Mouse (Mus musculus) granulocyte monocyte progenitor cell, adult 5-6 weeks (primary cell): ENCODE measurements around the gene Hmg20a. TPM values are rescaled to one million over a fixed set of nuclear protein-coding genes. Genes with fewer than 3 reads are reported as not detected.

Experiments
- ATAC-seq: replicated peaks from 2 replicates; pipeline ENCODE4 v1.8.0; 2016; ENCODE audit warnings: mild to moderate bottlenecking, moderate TSS enrichment, inconsistent platforms; ENCODE audit not compliant: poor library complexity, severe bottlenecking
- total RNA-seq, 2 experiments: library from RNA; stranded (forward) in 1 of 2; stranded (reverse) in 1 of 2; fragments of 200-712, 200-1000 nt in 1 of 2; fragments of >200 nt in 1 of 2; fragmentation: Nextera tagmentation in 1 of 2; gene quantifications; 2 replicates each; pipeline ENCODE4 v1.2.3; 2014 to 2017

The Hmg20a gene
- total RNA-seq, 2 experiments from 2014 or later, result 15.7 to 29.8 TPM

DNA sequence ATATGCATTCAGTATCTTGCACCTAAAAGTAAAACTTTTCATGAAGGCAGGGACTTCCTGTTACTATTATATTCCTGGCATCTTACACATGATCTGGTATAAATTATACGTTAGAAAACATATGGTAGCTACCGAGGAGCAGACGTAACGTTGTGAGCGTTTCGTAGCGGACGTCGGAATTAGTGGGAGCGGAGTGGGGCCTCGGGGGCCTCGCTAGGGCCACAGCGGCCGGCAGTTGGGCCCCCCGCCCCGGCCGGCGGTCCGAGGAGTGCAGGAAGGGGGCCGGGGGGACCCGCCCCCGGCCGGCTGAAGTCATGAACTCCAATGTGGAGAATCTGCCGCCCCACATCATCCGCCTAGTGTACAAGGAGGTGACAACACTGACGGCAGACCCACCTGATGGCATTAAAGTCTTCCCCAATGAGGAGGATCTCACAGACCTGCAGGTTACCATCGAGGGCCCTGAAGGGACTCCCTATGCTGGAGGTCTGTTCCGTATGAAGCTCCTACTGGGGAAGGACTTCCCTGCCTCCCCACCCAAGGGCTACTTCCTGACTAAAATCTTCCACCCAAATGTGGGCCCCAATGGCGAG is 19.0 kb downstream of the Hmg20a start:
- ATAC-seq, result peak; percentile 97

DNA sequence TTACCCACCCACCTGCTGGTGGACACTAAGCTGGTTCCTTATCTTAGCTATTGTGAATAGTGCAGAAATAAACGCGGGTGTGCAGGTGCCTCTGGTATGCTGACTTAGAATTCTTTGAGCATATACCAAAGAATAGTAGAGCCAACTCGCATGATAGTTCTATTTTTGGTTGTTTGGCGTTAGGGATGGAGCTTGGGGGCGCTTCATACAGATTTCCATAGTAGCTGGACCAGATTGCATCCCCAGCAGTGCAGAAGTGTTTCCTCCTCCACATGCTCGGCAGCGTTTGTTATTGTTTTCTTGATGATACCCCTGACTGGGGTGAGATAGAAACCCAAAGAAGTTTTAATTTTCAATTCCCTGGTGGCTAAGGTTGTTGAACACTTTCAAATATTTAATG is 21.3 kb downstream of the Hmg20a start:
- ATAC-seq, result no peak

DNA sequence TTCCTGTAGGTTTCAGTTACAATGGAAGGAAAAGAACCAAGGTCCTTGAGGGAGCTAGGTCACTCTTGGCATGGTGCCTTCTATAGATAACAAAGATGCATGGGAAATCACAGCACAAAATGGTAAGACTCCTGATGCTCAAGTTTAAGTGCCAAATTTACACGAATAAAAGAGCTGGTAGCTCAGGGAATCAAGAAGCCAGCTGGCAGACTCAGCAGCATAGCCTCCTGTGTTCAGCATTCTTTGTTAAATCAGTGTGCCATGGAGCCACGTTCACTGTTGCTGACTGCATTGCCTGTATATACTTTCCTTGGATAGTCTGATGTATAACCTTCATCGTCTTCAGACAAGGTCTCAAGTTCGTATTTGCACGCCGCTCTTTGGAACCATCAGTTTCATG is 33.2 kb downstream of the Hmg20a start:
- no peak for ATAC-seq

DNA sequence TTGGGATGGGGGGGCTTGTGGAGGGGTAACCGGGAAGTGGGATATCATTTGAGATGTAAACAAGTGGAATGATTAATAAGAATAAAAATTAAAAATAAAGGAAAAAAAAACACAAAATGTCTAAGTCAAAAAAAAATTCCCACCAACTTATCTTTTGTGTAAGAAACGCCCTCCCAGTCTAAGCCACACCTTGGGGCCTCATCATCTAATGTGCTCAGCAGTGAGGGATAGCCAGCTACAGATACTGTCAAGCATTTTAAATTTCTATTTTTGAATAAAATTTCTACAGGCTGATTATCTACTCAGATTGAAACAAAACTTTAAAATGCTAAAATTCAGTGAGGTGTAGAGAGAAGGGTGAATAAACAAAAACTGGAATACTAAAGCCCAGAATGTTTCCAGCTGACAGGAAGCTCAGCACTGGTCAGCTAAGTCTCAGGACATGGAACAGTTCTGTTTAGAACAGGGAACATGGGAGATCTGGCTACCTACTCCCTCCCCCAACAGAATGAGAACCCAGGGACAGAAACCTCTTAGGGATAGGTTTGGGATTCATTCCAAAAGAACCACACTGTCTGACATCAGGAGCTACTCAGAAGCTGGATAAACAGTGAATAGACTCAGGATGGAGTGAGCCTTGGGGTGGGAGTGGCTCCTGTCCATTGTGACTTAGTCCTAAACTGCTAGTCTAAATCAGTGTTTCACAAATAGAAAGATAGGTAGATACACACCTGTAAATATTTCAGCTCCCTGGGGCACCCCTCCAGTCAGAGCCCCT is 34.8 kb downstream of the Hmg20a start:
- no peak for ATAC-seq

DNA sequence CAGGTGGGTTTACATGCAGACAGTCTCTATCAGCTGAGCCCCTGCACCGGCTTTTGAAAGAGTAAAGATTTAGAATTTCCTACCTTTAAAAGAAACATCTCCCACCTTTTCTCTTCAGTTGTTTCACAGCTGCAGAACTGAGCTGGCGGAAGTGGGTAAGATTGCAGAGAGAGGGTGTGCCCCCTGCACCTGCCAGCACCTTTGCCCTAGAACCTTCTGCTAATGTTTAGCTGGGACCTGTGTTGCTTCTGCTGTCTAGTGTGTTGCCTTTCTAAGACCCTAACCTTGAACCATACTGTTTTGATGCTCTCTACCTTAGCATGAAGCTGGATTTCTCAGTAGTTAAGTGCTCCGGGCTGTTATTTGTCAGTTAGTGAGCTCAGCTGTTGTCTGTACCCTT is 38.0 kb downstream of the Hmg20a start:
- no peak for ATAC-seq

DNA sequence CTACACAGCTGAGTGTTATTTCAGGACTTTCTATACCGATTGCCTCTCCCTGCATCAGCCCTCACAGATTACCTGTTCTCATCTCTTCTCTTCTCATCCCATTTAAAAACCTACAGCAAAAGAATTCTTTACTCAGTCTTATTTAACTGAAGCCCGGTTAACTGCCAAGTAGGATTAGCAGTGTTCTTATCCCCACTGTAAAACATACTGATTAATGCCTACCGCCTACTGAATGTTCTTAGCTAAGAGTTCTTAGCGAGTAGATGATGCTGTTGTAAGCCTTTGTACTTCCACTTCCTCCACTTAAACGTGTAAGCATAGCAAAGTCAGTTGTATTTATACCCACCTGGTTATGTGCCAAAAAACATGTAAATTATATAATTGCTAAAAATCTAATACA is 42.6 kb downstream of the Hmg20a start:
- ATAC-seq, result no peak

DNA sequence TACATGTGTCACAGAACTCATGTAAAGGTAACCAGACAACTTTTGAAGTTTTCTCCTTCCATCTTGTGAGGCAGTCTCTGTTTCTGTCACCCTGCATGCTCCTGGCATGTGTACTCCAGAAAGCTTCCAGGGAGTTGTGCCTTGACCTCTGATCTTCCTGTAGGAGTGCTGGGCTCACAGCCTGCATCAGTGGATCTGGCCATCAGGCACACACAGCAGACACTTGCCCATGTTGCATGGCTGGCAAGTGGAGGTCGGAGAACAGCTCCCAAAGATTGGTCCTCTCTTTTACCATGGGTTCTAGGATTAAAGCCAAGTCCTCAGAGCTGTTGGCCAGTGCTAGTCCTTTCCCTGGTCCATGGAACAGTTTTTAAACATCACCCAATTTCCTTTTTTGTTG is 44.2 kb downstream of the Hmg20a start:
- ATAC-seq, result no peak

DNA sequence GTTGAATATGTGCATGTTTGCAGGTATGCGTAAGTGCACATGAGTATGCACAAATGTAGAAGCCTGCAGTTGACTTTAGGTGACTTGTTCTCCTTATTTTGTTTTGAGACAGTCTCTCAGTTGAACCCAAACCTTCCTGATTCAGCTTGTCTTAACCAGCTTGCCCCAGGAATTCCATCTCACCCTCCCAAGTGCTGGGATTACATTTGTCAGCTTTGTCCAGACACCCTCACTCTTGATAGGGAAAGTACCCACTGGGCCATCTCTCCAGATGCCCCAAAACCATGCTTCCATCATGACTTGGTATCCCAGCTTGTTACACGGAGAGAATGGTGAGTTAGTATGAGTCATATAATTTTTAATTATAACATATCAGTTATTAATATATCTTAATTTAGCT is 44.6 kb downstream of the Hmg20a start:
- ATAC-seq, result no peak

DNA sequence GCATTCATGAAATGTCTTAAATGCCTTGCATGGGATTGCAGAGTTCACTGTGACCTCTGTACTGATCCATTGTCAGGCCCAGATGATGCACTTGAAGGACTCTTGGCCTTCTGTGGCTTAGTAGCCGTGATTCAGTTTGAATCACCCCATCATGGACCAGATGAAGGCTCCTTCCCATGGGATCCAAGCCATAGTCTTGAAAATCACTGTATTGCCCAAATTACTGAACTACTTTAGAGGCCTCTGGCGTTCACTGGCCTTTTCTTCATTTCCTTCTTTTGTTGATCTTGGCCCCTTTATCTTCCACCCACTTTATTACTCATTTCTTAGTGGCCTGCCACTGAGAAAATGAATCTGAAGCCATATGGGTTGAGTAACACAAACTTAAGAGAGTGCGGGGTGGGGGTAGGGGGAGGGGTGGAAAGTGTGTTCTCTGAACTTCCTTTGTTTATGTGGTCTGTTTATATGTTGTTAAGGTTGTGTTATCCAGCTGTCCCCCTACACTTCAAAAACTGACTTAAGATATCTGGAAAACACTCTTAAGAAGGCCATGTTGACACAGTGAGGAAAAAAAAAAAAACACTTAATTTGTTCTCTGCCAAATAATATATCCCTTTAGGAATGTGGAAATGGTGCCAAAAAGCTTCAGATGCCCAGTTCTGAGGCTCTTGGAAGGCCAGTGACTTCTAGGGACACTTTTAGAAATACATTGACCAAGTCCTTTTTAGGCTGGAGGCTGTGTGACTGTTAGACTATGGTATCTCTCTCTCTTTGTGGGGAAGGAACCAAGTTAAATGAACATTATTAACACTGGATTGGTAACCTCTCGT is 45.5 kb downstream of the Hmg20a start:
- ATAC-seq, result peak; percentile 36

DNA sequence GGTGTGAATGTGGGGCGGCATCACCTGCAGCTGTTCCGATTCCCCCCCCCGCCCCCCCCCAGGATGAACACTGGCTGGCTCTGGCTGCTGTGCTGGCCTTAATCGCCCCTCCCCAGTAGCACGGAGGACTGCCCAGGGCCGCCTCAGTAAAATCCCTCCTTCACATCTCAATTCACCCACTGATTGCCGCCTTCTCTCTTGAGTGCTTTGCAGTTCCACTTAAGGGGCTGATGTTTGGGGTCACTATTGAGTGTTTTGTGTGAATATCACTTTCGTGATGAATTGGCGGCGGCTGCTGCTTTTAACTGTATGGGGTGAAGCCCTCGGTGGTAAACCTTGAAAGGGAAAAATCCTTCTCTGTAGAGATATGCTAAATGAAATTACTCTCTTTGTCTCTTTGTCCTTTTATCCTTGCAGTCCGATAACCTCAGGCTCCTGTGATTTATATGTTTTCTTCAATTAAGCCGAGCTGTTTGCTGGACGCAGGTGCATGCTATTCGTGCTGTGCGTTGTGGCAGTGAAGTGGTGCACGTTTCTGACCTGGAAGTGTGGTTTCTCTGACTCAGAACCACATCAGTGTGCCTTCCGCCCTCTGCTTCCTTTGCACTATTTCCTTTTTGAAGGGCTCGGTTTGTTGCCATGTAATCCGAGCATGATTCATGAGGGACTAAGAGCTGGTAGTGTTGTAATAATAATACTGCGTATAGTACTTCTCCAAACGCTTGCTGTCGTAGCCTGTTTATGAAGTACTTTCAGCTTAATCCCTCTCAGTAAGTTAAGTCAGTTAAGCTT is 46.6 kb downstream of the Hmg20a start:
- peak; percentile 95 for ATAC-seq

DNA sequence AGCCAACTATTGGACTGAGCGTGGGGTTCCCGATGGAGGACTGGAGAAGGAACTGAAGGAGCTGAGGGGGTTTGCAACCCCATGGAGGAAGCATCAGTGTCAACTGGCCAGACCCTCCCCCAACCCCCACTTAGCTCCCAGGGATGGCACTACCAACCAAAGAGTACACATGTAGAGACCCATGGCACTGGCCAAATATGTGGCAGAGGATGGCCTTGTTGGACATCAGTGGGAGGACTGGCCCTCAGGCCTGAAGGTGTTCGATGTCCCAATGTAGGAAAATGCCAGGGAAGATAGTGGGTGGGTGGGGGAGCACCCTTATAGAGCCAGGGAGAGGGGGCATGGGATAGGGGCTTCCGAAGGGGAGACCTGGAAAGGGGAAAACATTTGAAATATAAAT is 47.8 kb downstream of the Hmg20a start:
- no peak for ATAC-seq

DNA sequence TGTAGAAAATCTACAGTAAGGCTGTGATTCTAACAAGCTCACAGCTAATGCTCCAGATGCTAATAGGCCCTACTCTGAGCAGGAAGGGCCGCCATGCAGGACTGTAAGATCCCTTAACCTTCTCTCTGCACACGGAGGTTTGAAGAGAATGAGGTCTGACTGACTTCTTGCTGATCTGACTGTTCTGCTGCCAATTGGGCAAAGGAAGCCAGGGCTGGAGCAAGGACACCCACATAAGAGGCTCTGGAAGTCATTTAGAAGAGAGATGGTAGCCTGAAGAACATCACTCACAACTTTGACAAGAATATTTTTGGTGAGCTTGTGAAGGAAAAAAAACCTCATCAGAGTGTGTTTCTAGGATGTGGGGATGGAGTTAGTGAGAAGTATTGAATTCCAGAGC is 51.2 kb downstream of the Hmg20a start:
- no peak for ATAC-seq

DNA sequence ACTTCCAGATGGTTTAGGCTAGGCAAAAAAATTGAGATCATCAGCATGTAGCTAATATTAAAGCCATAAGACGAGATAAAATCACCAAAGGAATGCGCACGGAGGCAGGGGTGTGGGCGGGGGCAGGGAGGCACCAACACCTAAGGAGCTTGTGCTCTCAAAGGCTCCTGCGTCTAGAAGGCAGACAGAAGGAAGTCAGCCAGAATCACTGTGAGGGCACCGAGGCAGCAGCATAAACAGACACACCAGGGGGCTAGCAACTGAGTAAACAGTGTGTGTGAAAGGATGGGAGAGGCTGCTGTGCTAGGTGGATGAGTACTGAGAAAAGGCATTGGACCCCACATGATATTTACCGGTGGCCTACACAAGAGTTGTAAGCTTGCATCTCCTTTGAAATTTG is 51.9 kb downstream of the Hmg20a start:
- no peak for ATAC-seq

DNA sequence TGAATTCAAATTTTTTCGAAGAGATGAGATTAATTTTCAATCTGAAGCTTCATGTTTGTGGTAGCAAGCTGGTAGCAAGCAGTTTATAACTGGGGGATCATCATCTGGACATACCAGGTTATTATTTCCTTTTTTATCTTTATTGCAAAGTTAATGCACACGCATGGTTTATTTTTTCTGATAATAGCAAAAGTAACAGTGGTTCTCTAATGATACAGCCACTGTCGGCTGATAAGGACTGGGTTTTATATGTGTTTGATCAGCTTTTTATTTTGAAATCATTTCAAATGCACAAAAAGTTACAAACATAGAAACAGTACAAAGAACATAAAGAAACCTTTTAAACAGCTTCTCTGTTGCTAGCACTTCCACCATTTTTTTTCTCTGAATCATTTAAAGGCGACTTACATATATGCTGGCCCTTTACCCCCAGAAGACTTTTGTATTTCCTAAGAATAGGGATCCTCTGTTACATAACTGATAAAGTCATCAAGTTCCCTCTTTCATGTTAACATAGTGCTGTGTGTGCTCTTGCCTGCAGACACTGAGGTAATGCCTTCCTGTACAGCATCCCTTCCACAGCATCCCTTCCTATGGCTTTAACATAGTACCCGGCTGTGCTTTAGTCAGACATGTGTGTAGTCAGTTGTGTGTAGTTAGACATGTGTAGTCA is 60.7 kb downstream of the Hmg20a start:
- peak; percentile 37 for ATAC-seq

DNA sequence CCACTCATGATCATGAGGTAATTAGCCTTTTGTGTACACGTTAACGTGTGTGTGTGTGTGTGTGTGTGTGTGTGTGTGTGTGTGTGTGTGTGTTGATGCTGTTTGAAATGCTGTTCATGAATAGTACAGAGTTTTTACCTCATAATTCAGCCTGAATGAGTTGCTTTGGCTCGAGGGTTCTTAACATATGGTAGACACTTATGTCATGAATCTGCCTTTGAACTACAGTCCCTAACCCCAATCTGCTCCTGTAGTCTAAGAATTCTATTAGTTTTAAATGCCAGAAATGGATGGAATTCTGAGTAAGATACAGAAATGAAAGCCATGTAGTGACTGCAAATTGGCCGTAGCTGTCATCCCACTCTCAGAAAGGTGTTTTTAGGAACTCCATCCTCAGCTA is 64.2 kb downstream of the Hmg20a start:
- ATAC-seq, result no peak

DNA sequence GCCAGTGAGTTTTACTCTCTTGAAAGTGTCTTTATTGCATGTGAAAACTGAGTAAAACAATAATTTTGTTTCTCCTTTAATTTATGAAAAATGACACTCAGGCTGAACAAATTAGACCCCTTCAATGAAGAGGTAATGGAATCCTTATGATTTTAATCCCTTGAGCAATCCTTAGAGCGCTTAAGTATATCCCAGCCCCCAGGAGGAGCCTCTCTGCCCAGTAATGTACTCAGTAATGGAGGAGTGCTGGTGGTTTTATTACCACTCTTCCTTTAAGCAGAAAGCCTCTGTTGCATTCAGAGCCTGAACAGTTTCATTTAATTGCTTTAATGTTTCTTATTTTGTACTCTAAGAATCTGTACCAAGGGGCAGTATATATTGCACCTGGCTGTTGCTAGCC is 67.0 kb downstream of the Hmg20a start:
- ATAC-seq, result no peak

DNA sequence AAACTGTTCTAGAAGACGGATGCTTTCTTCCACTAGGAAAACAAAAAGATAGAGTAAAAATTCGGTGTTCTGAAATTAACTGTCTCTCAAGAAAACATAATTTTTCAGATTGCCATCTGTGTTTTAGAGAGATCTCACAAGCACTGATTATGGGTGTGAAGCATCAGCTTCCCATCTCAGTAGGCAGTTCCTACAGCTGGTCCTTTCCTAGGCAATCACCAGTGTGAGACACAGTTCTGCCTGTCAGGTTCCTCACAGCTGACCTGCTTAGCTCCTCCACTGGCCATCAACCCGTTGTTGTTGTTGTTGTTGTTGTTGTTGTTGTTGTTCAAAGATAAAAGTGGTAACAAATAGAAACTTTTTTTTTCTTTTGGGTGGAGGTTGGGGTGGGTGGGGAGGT is 67.7 kb downstream of the Hmg20a start:
- no peak for ATAC-seq

DNA sequence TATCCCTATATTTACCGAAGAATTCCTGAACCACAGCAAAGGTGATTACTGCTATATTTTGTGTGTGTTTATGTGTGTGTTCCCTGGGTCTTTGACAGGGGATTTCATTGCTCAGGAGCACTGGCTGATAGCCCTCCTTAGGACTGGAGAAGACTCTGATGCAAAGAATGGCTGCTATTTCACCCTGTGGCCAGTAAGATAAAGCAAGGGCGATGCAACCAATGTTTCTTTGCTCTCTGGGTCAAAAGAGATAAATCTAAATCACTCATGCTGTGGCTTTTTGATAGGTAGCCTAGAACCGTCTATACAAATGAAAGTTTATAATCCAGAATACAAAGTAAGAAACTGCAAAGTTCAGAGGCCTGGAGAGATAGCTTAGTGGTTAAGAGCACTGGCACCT is 69.2 kb downstream of the Hmg20a start:
- ATAC-seq, result no peak

DNA sequence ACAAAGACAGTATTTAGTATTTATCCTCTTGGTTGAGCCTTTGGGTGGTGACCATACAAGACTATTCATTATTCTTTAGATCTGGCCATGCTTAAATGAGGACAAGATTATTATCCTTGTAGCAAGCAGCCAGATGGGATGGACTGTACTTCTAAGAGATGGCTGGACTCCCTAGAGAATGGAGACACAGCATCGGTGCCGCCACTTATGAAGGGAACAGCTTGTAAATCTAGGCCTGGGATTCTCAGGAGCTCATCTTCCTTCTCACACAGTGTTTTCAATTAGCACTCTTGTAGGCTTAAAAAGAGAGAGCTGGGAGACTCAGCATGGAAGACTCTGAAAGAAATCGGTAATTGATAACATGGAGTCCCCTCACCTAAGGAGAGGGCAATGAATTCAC is 74.0 kb downstream of the Hmg20a start:
- no peak for ATAC-seq

DNA sequence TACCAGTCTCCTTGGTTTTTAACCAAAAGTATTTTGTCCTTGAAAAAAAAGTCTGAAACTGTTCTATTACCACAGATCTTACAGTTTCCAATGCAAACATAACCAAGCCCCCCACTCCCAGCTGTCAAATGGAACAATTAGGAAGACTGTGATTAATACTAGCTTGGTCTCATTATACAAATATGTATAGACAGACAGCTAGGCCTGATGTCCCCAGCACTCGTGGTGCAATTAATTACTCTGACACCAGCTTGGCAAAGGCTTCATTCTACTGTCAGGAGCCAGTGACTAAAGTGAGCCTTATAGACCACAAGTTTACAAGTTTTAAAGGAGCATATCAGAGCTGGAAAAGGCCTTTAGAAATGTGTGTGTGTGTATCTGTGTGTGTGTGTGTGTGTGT is 74.5 kb downstream of the Hmg20a start:
- no peak for ATAC-seq
